Mouse (Mus musculus): ENCODE measurements around the gene Siglec1. TPM values are rescaled to one million over a fixed set of nuclear protein-coding genes. Genes with fewer than 3 reads are reported as not detected.

Gene Siglec1
- total RNA-seq (2014; rRNA removed) (1.4 and 1.9 TPM in 2 replicates), polyA plus RNA-seq (2015; fragmentation: Nextera tagmentation; extraction: Ambion mirVana) (0.22 and 0.27 TPM in 2 replicates)

DNA sequence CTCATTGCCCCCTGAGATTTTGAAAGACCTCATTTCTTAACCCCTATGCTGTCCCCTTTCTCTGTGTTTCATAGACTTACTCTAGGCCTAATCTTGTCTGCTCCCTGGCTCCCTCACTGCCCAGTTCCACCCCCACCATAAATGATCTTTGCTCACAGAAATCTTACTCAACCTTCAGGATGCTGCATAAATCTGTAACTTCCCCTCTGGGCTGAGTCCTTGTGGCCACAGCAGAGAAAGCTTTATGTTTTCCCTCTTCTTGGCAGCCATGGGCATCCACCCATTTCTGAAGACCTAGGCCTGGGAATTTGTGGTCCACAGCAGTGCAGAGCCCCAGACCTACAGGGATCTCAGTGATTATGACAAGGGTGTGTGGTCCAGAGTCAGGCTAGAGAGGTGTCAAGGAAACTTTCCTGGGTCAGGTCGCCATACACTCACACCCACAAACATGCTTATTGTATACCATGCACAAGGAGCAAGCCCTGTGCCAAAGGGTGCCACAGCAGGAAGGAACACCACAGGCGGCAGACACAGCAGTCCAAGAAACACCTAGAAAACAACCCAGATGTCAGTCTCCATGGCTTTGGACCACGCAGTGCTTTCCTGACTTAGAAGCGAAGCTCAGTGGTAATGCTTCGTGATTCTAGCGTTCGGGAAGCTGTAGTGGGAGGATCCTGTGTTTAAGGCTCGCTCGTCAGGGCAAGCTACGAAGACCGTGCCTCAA, at the start of gene Siglec1:
Siglec1 (minus strand) TSS at position 99 of the 724 bp plus-strand sequence.
- Histone ChIP-seq H3K9me3 (ENCODE audit: low read length) (no peaks in the 10 kb centered on the region), H3K27me3 (ENCODE audit: insufficient read depth, low read length) (no peaks in the 10 kb centered on the region), H3K4me3 (ENCODE audit: low read depth, low read length) (no peak within 1 kb of the TSS), H3K4me1 (ENCODE audit: insufficient read depth, low read length) (no peaks in the 10 kb centered on the region), H3K9ac (replicated peaks; ENCODE audit: low read length, poor library complexity, severe bottlenecking) (no peak within 1 kb of the TSS), H3K36me3 (ENCODE audit: insufficient read depth, low read length) (no peaks in the 10 kb centered on the region), H3K27ac (ENCODE audit: low read depth, low read length) (no peak within 1 kb of the TSS), H3K4me2 (ENCODE audit: low read depth, low read length, poor library complexity, severe bottlenecking) (no peak within 1 kb of the TSS)
- 80% methylated on average over 11 of the region's 11 CpGs for WGBS
- ATAC-seq (ENCODE audit: low FRiP score) (no peak), DNase-seq (ENCODE audit: low spot score) (no peak)
- no peak for TF ChIP-seq CTCF (IDR thresholded peaks at IDR 0.05)

DNA sequence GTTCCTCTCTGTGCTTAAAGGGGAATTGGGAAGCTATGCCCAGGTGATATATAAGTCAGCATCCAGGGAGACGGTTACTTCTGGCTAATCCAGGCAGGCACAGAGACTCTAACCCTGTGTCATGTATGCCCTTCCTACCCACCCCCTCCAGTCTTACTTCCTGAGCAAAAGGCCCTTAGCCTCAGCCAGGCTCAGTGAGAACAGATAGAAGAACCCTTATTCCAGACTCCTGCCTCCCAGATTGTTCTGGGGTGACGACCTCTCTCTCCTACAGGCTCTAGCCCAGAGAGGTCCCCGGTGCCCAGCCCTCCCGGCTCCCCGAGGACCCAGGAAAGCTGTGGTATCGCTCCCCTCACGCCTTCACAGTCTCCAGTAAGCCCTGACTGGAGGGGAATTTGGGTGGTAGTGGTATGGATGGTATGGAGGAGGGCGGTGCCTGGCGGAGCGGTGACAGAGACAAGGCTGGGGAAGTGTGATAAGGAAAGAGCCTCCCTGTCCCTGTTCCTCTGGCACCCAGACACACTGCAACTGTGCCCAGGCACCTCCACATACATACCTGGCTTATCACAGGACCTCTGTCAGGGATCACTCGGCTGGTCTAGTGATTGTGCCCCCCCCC, 49.1 kb upstream of the Siglec1 start:
- DNase-seq (ENCODE audit: low spot score) (no peak), ATAC-seq (ENCODE audit: low FRiP score) (no peak)
- TF ChIP-seq CTCF (IDR thresholded peaks at IDR 0.05) = no peak
- Histone ChIP-seq H3K4me1 (ENCODE audit: insufficient read depth, low read length) (no peaks in the 10 kb centered on the region), H3K36me3 (ENCODE audit: insufficient read depth, low read length) (no peaks in the 10 kb centered on the region), H3K27me3 (ENCODE audit: insufficient read depth, low read length) (no peaks in the 10 kb centered on the region), H3K9me3 (ENCODE audit: low read length) (no peaks in the 10 kb centered on the region), H3K4me3 (ENCODE audit: low read depth, low read length) (no peak overlapping the region), H3K4me2 (ENCODE audit: low read depth, low read length, poor library complexity, severe bottlenecking) (no peak overlapping the region), H3K27ac (ENCODE audit: low read depth, low read length) (no peak overlapping the region), H3K9ac (replicated peaks; ENCODE audit: low read length, poor library complexity, severe bottlenecking) (no peak overlapping the region)
- 81% methylated on average over 11 of the region's 11 CpGs for WGBS

DNA sequence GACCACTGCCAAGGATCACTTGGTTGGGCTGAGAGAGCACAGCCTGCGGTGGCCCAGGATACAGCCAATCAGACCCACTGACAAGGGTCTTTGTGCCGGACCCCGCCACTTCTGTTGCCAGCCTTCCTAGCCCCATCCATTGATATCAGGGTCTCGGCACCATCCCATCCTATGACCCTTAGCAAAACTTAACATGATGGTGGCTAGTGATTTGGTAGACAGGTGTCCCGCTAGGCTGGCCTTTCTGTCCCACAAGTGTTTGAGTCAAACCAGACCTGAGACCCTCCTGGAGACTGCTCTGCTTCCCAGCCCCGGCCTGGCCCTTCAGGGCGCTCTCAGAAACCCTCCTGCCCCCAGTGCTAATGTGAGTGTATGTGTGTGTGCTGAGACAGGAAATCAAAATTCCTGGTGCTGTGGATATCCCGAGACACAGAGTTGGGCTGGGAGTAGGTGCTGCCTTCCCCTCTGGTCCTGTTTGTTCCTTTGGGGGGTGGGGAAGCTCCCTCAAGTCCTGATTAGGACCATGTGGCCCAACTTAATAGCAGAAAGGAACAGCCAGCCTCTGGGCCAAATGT, 48.3 kb upstream of the Siglec1 start:
- no peak overlapping the region for H3K4me3 ChIP-seq (ENCODE audit: low read depth, low read length)
- no peak for DNase-seq (ENCODE audit: low spot score)
- no peak overlapping the region for H3K27ac ChIP-seq (ENCODE audit: low read depth, low read length)
- H3K4me2 ChIP-seq (ENCODE audit: low read depth, low read length, poor library complexity, severe bottlenecking) = no peak overlapping the region
- H3K9me3 ChIP-seq (ENCODE audit: low read length) = no peaks in the 10 kb centered on the region
- no peaks in the 10 kb centered on the region for H3K27me3 ChIP-seq (ENCODE audit: insufficient read depth, low read length)
- TF ChIP-seq CTCF (IDR thresholded peaks at IDR 0.05) = no peak
- peak; percentile 29; the same call in 1 of the 2 replicates for ATAC-seq (ENCODE audit: low FRiP score)
- H3K36me3 ChIP-seq (ENCODE audit: insufficient read depth, low read length) = no peaks in the 10 kb centered on the region
- H3K4me1 ChIP-seq (ENCODE audit: insufficient read depth, low read length) = no peaks in the 10 kb centered on the region
- 86% methylated on average over 8 of the region's 8 CpGs for WGBS
- no peak overlapping the region for H3K9ac ChIP-seq (replicated peaks; ENCODE audit: low read length, poor library complexity, severe bottlenecking)

DNA sequence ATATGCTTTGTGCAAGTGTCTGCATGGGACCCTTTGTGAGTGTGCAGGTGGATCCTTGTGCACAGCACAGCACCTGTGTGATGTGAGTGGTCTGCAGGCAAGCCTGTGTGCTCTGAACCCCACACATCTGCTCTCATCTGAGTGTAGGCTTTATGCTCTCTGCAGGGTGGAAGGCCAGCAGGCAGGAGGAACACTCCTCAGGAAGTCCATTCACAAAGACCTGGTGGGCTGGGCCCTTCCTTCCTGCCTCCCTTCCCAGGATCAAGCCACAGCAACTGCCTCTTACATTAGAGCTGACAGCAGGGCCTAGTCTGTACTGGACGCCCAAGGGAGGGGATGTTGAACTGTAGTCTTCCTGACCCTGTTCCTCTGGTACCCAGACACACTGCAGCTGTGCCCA, 47.8 kb upstream of the Siglec1 start:
- H3K27me3 ChIP-seq (ENCODE audit: insufficient read depth, low read length) = no peaks in the 10 kb centered on the region
- H3K9ac ChIP-seq (replicated peaks; ENCODE audit: low read length, poor library complexity, severe bottlenecking) = no peak overlapping the region
- ATAC-seq (ENCODE audit: low FRiP score) (no peak; the same call in 1 of the 2 replicates), DNase-seq (ENCODE audit: low spot score) (no peak)
- 30% methylated on average over 1 of the region's 1 CpGs for WGBS
- no peak overlapping the region for H3K27ac ChIP-seq (ENCODE audit: low read depth, low read length)
- TF ChIP-seq CTCF (IDR thresholded peaks at IDR 0.05) = no peak
- no peak overlapping the region for H3K4me3 ChIP-seq (ENCODE audit: low read depth, low read length)
- no peaks in the 10 kb centered on the region for H3K4me1 ChIP-seq (ENCODE audit: insufficient read depth, low read length)
- no peaks in the 10 kb centered on the region for H3K36me3 ChIP-seq (ENCODE audit: insufficient read depth, low read length)
- no peaks in the 10 kb centered on the region for H3K9me3 ChIP-seq (ENCODE audit: low read length)
- H3K4me2 ChIP-seq (ENCODE audit: low read depth, low read length, poor library complexity, severe bottlenecking) = no peak overlapping the region

DNA sequence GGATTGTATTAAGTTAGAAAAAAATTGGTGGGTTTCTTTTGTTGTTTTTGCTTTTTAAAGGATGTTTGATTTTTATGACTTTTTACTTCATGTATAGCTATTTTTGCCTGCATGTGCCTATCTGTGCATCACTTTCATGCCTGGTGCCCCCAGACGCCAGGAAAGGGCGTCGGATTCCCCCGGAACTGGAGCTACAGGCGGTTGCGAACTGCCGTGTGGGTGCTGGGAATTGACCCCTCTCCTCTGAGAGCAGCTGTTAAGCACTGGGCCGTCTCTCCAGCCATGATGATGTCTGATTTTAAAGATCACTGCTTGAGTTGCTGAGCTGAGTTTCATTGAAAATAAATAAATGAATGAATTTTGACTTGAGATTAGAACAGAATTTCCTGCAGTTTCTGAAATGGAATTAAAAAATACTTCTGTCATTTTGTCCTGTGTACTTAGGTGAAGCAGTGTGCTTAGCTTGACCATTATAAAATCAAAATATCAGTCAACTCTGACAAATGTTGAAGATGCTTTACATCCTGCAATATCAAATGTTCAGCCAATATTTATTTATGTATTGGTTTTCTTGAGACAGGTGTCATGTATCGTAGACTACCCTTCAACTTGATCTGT, 46.5 kb upstream of the Siglec1 start, which contains the start of gene Gm11037:
Gm11037 (plus strand) TSS at position 568 of the 618 bp plus-strand sequence.
- no peak within 1 kb of the TSS for H3K4me3 ChIP-seq (ENCODE audit: low read depth, low read length)

More for the DNA sequence above, 46.5 kb upstream of the Siglec1 start, which contains the start of gene Gm11037:
- 87% methylated on average over 9 of the region's 9 CpGs for WGBS
- Histone ChIP-seq H3K9ac (replicated peaks; ENCODE audit: low read length, poor library complexity, severe bottlenecking) (no peak within 1 kb of the TSS), H3K9me3 (ENCODE audit: low read length) (no peaks in the 10 kb centered on the region), H3K4me2 (ENCODE audit: low read depth, low read length, poor library complexity, severe bottlenecking) (no peak within 1 kb of the TSS), H3K27me3 (ENCODE audit: insufficient read depth, low read length) (no peaks in the 10 kb centered on the region), H3K36me3 (ENCODE audit: insufficient read depth, low read length) (no peaks in the 10 kb centered on the region), H3K27ac (ENCODE audit: low read depth, low read length) (no peak within 1 kb of the TSS), H3K4me1 (ENCODE audit: insufficient read depth, low read length) (no peaks in the 10 kb centered on the region)
- no peak for TF ChIP-seq CTCF (IDR thresholded peaks at IDR 0.05)
- no peak for DNase-seq (ENCODE audit: low spot score)
- ATAC-seq (ENCODE audit: low FRiP score) = no peak

Data from midbrain, postnatal 0 days (tissue).